Mouse (Mus musculus) neutrophil, adult 59 days (primary cell): ENCODE measurements around the gene Tra2b. TPM values are rescaled to one million over a fixed set of nuclear protein-coding genes. Genes with fewer than 3 reads are reported as not detected.

ENCODE experiments used
- total RNA-seq, 2 experiments: library from RNA; stranded (reverse); gene quantifications; 1 replicate in 1 of 2; 2 replicates in 1 of 2; pipeline ENCODE4 v1.2.4; 2023

Gene Tra2b
- 100 to 1,000 TPM; 238 to 250 TPM for total RNA-seq

DNA sequence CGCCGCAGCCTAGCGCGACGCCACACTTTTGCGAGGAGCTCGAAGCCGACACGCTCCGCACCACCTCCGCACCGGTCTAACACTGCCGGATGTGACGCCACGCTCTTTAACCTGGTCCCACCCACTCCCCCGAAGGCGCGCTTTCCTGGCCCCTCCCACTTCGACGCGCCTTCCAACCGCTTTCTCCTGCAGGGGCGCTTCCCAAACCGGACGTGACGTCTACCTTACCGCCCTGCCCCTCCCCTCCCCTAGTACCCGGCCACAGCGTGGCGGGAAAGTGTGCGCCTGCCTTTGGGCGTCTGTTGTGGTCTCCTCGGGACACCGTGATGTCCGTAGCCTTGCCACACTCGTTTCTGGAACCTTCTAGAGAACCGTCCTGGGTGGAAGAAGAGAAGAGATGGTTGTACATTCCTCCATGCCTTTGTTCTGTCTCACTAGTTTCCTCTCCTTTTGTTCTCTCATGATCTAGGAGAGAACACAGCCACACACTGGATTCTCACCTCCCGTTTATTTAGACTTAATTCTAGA is at the start of gene Tra2b:
Gene Tra2b, minus strand, starts transcription at position 157 of the 528 bp plus-strand sequence.

Other genes starting within 250 kb of the Tra2b start
- gene Igf2bp2, start 102.7 kb downstream of the Tra2b start, total RNA-seq: 1 to 10 TPM in 1 of 2 experiments, under 1 TPM in 1; 0.56 to 1.1 TPM
- 1 to 10 TPM; 3.6 to 4.0 TPM for gene Etv5, start 173.7 kb upstream of the Tra2b start, total RNA-seq